Mouse (Mus musculus) neutrophil, adult 5-6 weeks (primary cell): ENCODE results near the gene Ric3. TPM values are rescaled to one million over a fixed set of nuclear protein-coding genes. Genes with fewer than 3 reads are reported as not detected.

Source experiments
- ATAC-seq: fragments of 151-379, 151-347 bp; 2 replicates; pipeline ENCODE4 v1.8.0; 2017; ENCODE audit warnings: mild to moderate bottlenecking, moderate TSS enrichment; ENCODE audit not compliant: insufficient number of reproducible peaks, poor library complexity, low FRiP score, severe bottlenecking; ENCODE audit errors: extremely low read depth
- total RNA-seq: library from RNA; stranded (forward); fragments of 200-1000 nt; gene quantifications from 2 replicates; pipeline ENCODE4 v1.2.3, GENCODE M21; 2017

The Ric3 gene
- total RNA-seq, 1 experiment from 2014 or later = 0.35 TPM

GRCm38 (mm10) chr7:109011596-109012180 is 71.4 kb downstream of the Ric3 start:
- ATAC-seq = no peak

DNA sequence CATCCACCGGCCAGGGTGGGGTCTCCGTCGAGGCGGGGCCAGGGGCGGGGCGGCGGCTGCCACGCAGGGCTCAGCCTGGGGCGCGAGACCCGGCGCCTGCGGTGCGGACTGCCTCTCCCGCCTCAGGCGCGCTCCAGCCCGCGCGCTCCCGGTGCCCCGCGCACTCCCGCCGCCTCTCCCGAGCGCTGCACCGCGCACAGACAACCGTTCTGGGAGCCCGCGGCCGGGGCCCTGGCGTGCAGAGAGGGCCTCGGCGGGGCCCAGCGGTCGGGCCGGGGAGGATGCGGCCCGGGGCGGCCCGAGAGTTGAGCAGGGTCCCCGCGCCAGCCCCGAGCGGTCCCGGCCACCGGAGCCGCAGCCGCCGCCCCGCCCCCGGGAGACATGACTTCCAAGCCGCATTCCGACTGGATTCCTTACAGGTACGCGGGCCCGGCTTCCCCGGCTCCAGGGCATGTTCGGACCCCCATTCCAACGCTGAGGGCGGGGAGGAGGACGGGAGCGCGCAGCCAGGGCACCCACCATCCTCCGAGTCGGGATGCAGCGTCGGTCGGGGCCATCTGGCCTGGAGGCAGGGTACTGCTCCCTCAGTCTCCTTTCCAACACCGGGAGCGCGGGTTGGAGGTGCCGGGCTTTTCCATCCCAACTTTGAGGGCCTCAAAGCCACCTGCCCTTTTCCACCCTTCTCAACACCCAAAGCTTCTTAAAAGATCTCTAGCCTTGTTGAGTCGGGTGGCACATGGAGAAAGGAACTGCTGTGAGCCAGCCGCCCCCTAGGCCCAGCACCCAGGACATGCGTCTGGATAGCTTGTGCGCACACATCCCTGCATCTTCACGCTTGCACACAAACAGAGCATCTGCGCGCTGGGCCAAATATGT is 72.2 kb downstream of the Ric3 start:
- no peak for ATAC-seq

DNA sequence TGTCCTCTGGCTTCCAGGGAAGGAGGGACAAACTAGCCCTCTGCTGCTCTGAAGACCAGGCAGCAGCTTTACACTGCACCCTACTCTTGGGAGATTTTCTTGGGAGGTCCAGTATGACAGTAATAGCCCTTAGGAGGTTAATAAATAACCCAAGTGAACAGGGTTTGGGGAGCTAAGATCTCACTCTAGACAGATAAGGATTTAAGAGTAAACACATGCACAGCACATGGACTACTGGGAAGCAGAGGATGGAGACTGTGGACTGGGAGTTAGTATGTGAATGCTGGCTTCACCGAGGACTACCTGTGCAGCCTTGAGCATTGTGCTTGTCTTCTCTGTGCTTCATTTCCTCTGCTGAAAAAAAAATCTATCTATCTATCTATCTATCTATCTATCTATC is 73.9 kb downstream of the Ric3 start:
- ATAC-seq = no peak

- no peak for ATAC-seq
Measured at GRCm38 (mm10) chr7:109003653-109004052, 79.5 kb downstream of the Ric3 start.

- no peak for ATAC-seq
Measured at GRCm38 (mm10) chr7:109001971-109002370, 81.2 kb downstream of the Ric3 start.

GRCm38 (mm10) chr7:109000315-109000954 is 82.7 kb downstream of the Ric3 start:
- no peak for ATAC-seq

GRCm38 (mm10) chr7:108996156-108996555 is 87.0 kb downstream of the Ric3 start:
- no peak for ATAC-seq

- ATAC-seq = no peak
Measured at GRCm38 (mm10) chr7:108993881-108994291, 89.2 kb downstream of the Ric3 start.

- no peak for ATAC-seq
Measured at GRCm38 (mm10) chr7:108993230-108993629, 89.9 kb downstream of the Ric3 start.

- no peak for ATAC-seq
Measured at GRCm38 (mm10) chr7:108991207-108991606, 91.9 kb downstream of the Ric3 start.

DNA sequence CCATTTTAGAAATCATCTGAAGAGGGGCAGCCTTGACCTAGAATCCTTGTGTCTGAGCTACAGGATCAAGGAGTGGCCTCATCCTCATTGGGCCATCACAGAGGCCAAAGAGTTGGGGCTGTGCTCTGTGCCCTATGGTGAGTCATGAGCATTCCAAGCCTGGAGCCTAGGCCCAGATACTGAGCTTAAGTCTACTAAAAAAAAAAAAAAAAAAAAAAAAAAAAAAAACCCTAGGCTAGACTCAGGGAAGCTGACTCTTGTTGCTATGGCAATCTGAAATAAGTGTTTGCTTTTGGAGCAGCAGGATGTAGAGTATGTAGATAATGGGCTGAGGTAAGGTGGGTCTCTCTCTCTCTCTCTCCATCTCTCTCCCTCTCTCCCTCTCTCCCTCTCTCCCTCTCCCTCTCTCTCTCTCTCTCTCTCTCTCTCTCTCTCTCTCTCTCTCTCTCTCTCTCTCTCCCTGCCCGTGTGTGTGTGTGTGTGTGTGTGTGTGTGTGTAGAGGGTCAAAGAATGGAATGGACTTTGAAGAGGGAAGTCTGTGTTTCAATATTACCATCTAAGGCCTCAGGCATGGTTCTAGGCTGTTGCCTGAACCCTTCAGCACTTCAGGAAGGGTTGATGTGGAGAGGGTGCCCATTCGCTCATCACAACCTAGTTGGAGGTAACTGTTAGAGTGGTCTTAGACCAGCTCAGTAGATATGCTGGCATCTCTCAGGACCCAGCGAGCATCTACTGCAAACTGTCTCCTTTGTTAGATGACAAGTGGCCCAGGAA is 97.0 kb downstream of the Ric3 start:
- no peak for ATAC-seq

Other genes with a start within 250 kb of the Ric3 start
- gene Olfr516, start 232.8 kb downstream of the Ric3 start, total RNA-seq = not detected in 2 replicates
- gene Olfr517, start 211.0 kb downstream of the Ric3 start, total RNA-seq = not detected in 2 replicates
- gene Olfr518, start 198.3 kb downstream of the Ric3 start, total RNA-seq = not detected in 2 replicates
- gene Olfr519, start 188.9 kb downstream of the Ric3 start, total RNA-seq = not detected in 2 replicates
- gene Nlrp10, start 153.2 kb downstream of the Ric3 start, total RNA-seq = 1.4 and 2.2 TPM in 2 replicates
- 72.0 and 82.4 TPM in 2 replicates for gene Eif3f, start 148.9 kb downstream of the Ric3 start, total RNA-seq
- gene Tub, start 133.0 kb downstream of the Ric3 start, total RNA-seq = 0.70 and 1.8 TPM in 2 replicates
- not detected in 2 replicates for gene Lmo1, start 91.9 kb upstream of the Ric3 start, total RNA-seq